Mouse (Mus musculus): ENCODE data around the gene Tns1. TPM values are rescaled to one million over a fixed set of nuclear protein-coding genes. Genes with fewer than 3 reads are reported as not detected.

Tns1 gene
- total RNA-seq, 2 experiments from 2014 or later = 25.3 to 62.1 TPM

- ATAC-seq (replicated peaks; ENCODE audit: low FRiP score, low TSS enrichment, poor library complexity, severe bottlenecking) = no peak
Measured at GRCm38 (mm10) chr1:73930411-73931134, 193.7 kb downstream of the Tns1 start.

- no peak for ATAC-seq (replicated peaks; ENCODE audit: low FRiP score, low TSS enrichment, poor library complexity, severe bottlenecking)
Measured at GRCm38 (mm10) chr1:73929952-73930329, 194.3 kb downstream of the Tns1 start.

- no peak for ATAC-seq (replicated peaks; ENCODE audit: low FRiP score, low TSS enrichment, poor library complexity, severe bottlenecking)
Measured at GRCm38 (mm10) chr1:73929211-73929951, 194.9 kb downstream of the Tns1 start.

GRCm38 (mm10) chr1:73928385-73928784, 195.9 kb downstream of the Tns1 start:
- no peak for ATAC-seq (replicated peaks; ENCODE audit: low FRiP score, low TSS enrichment, poor library complexity, severe bottlenecking)

GRCm38 (mm10) chr1:73927819-73928218, 196.4 kb downstream of the Tns1 start:
- no peak for ATAC-seq (replicated peaks; ENCODE audit: low FRiP score, low TSS enrichment, poor library complexity, severe bottlenecking)

- no peak for ATAC-seq (replicated peaks; ENCODE audit: low FRiP score, low TSS enrichment, poor library complexity, severe bottlenecking)
Measured at GRCm38 (mm10) chr1:73926279-73926678, 198.0 kb downstream of the Tns1 start.

GRCm38 (mm10) chr1:73924871-73925610, 199.2 kb downstream of the Tns1 start:
- ATAC-seq (replicated peaks; ENCODE audit: low FRiP score, low TSS enrichment, poor library complexity, severe bottlenecking) = no peak

GRCm38 (mm10) chr1:73924210-73924609, 200.0 kb downstream of the Tns1 start:
- no peak for ATAC-seq (replicated peaks; ENCODE audit: low FRiP score, low TSS enrichment, poor library complexity, severe bottlenecking)

GRCm38 (mm10) chr1:73923185-73923584, 201.1 kb downstream of the Tns1 start:
- ATAC-seq (replicated peaks; ENCODE audit: low FRiP score, low TSS enrichment, poor library complexity, severe bottlenecking) = no peak

GRCm38 (mm10) chr1:73920701-73921100, 203.5 kb downstream of the Tns1 start:
- no peak for ATAC-seq (replicated peaks; ENCODE audit: low FRiP score, low TSS enrichment, poor library complexity, severe bottlenecking)

- no peak for ATAC-seq (replicated peaks; ENCODE audit: low FRiP score, low TSS enrichment, poor library complexity, severe bottlenecking)
Measured at GRCm38 (mm10) chr1:73919909-73920308, 204.3 kb downstream of the Tns1 start.

- no peak for ATAC-seq (replicated peaks; ENCODE audit: low FRiP score, low TSS enrichment, poor library complexity, severe bottlenecking)
Measured at GRCm38 (mm10) chr1:73918001-73918400, 206.2 kb downstream of the Tns1 start.

- ATAC-seq (replicated peaks; ENCODE audit: low FRiP score, low TSS enrichment, poor library complexity, severe bottlenecking) = no peak
Measured at GRCm38 (mm10) chr1:73916298-73916697, 208.0 kb downstream of the Tns1 start.

- no peak for ATAC-seq (replicated peaks; ENCODE audit: low FRiP score, low TSS enrichment, poor library complexity, severe bottlenecking)
Measured at GRCm38 (mm10) chr1:73915218-73916070, 208.8 kb downstream of the Tns1 start.

- ATAC-seq (replicated peaks; ENCODE audit: low FRiP score, low TSS enrichment, poor library complexity, severe bottlenecking) = no peak
Measured at GRCm38 (mm10) chr1:73914076-73914475, 210.2 kb downstream of the Tns1 start.

GRCm38 (mm10) chr1:73913071-73914005, 210.9 kb downstream of the Tns1 start:
- ATAC-seq (replicated peaks; ENCODE audit: low FRiP score, low TSS enrichment, poor library complexity, severe bottlenecking) = no peak

GRCm38 (mm10) chr1:73912466-73912865, 211.8 kb downstream of the Tns1 start:
- no peak for ATAC-seq (replicated peaks; ENCODE audit: low FRiP score, low TSS enrichment, poor library complexity, severe bottlenecking)

- ATAC-seq (replicated peaks; ENCODE audit: low FRiP score, low TSS enrichment, poor library complexity, severe bottlenecking) = no peak
Measured at GRCm38 (mm10) chr1:73911981-73912380, 212.3 kb downstream of the Tns1 start.
